Mouse (Mus musculus) intestine, embryonic 16.5 days (tissue): Measurements from ENCODE around the gene Olfr1101. TPM values are rescaled to one million over a fixed set of nuclear protein-coding genes. Genes with fewer than 3 reads are reported as not detected.

ENCODE experiments used
- ATAC-seq: fragments of 200-750 bp; cut with Nextera tagmentation; 2 replicates; pipeline ENCODE4 v1.8.0; 2017; ENCODE audit warnings: moderate TSS enrichment, moderate library complexity
- H3K27ac ChIP-seq: fragments of 300-500 bp; sonication (generic); 2 replicates; pipeline ENCODE4 v1.5.1; 2014; ENCODE audit warnings: mild to moderate bottlenecking, low read length
- H3K27me3 ChIP-seq: fragments of 300-500 bp; sonication (generic); replicated peaks from 2 replicates; pipeline ENCODE4 v1.6.1; 2014; ENCODE audit warnings: low read length, control low read depth, mixed read lengths; ENCODE audit not compliant: control insufficient read depth, insufficient read depth
- H3K36me3 ChIP-seq: fragments of 300-500 bp; sonication (generic); 2 replicates; pipeline ENCODE4 v1.6.1; 2014; ENCODE audit warnings: low read length, control low read depth; ENCODE audit not compliant: control insufficient read depth, insufficient read depth
- H3K4me1 ChIP-seq: fragments of 300-500 bp; sonication (generic); 2 replicates; pipeline ENCODE4 v1.6.1; 2014; ENCODE audit warnings: low read length, control low read depth, mixed read lengths; ENCODE audit not compliant: control insufficient read depth, insufficient read depth
- H3K4me2 ChIP-seq: fragments of 300-500 bp; sonication (generic); 2 replicates; pipeline ENCODE4 v1.6.1; 2014; ENCODE audit warnings: low read depth, low read length, control low read depth
- H3K4me3 ChIP-seq: fragments of 300-500 bp; sonication (generic); 2 replicates; pipeline ENCODE4 v1.5.1; 2014; ENCODE audit warnings: mild to moderate bottlenecking, low read length
- H3K9ac ChIP-seq: fragments of 300-500 bp; sonication (generic); 2 replicates; pipeline ENCODE4 v1.6.1; 2014; ENCODE audit warnings: low read depth, low read length
- H3K9me3 ChIP-seq: fragments of 300-500 bp; sonication (generic); 2 replicates; pipeline ENCODE4 v1.6.1; 2016; ENCODE audit warnings: low read length, control low read depth; ENCODE audit not compliant: control insufficient read depth
- WGBS: fragments of 180-500 bp; shearing (Covaris S2); extraction: QIAGEN DNeasy Blood & Tissue Kit; methylation state at CpG from one replicate; pipeline ENCODE4 v1.1.7; 2014; 5-methylcytosine and 5-hydroxymethylcytosine counted together
- polyA plus RNA-seq: library from polyadenylated mRNA; unstranded; fragments of >200 nt; fragmentation: Nextera tagmentation; extraction: Ambion mirVana; gene quantifications from 2 replicates; pipeline ENCODE4 v1.2.1, GENCODE M21; 2015

Gene Olfr1101
- polyA plus RNA-seq = not detected in 2 replicates

GRCm38 (mm10) chr2:86991121-86991520 lies at the start of gene Olfr1101:
TSS of gene Olfr1101 (minus strand) at chr2:86991221.
- Histone ChIP-seq H3K27me3 (no peaks in the 10 kb centered on the region), H3K4me3 (no peak within 1 kb of the TSS), H3K4me1 (no peaks in the 10 kb centered on the region), H3K9me3 (no peaks in the 10 kb centered on the region), H3K4me2 (no peak within 1 kb of the TSS), H3K36me3 (no peaks in the 10 kb centered on the region), H3K9ac (no peak within 1 kb of the TSS), H3K27ac (no peak within 1 kb of the TSS)
- ATAC-seq = no peak
- 80% methylated on average over 3 of the region's 3 CpGs for WGBS

GRCm38 (mm10) chr2:87036431-87036830 lies 45.4 kb upstream of the Olfr1101 start, which contains the start of gene Olfr1105:
TSS of gene Olfr1105 (minus strand) at chr2:87036531.
- H3K4me3 ChIP-seq = no peak within 1 kb of the TSS
- no peak for ATAC-seq
- no peak within 1 kb of the TSS for H3K27ac ChIP-seq
- H3K4me2 ChIP-seq = no peak within 1 kb of the TSS
- H3K27me3 ChIP-seq = no peaks in the 10 kb centered on the region
- no peaks in the 10 kb centered on the region for H3K36me3 ChIP-seq
- H3K9me3 ChIP-seq = no peaks in the 10 kb centered on the region
- H3K9ac ChIP-seq = no peak within 1 kb of the TSS
- H3K4me1 ChIP-seq = no peaks in the 10 kb centered on the region

- Histone ChIP-seq H3K9ac (no peak within 1 kb of the TSS), H3K27me3 (no peaks in the 10 kb centered on the region), H3K9me3 (no peaks in the 10 kb centered on the region), H3K27ac (no peak within 1 kb of the TSS), H3K4me1 (no peaks in the 10 kb centered on the region), H3K36me3 (no peaks in the 10 kb centered on the region), H3K4me2 (no peak within 1 kb of the TSS), H3K4me3 (no peak within 1 kb of the TSS)
- ATAC-seq = no peak
- WGBS = 51% methylated on average over 1 of the region's 1 CpGs
Observed at GRCm38 (mm10) chr2:87026980-87027379, 36.0 kb upstream of the Olfr1101 start, which contains the start of gene Olfr1104. TSS of gene Olfr1104 (minus strand) at chr2:87027080.

GRCm38 (mm10) chr2:86998098-86998497 lies 7.1 kb upstream of the Olfr1101 start, which contains the start of gene Olfr1102:
TSS of gene Olfr1102 (plus strand) at chr2:86998398.
- no peak within 1 kb of the TSS for H3K9ac ChIP-seq
- no peak within 1 kb of the TSS for H3K4me2 ChIP-seq
- no peak within 1 kb of the TSS for H3K4me3 ChIP-seq
- H3K27ac ChIP-seq = no peak within 1 kb of the TSS
- no peak for ATAC-seq
- no peaks in the 10 kb centered on the region for H3K36me3 ChIP-seq
- no peaks in the 10 kb centered on the region for H3K27me3 ChIP-seq
- no peaks in the 10 kb centered on the region for H3K9me3 ChIP-seq
- no peaks in the 10 kb centered on the region for H3K4me1 ChIP-seq

GRCm38 (mm10) chr2:86979854-86980253 lies 11.2 kb downstream of the Olfr1101 start, which contains the start of gene Olfr1100:
TSS of gene Olfr1100 (minus strand) at chr2:86979954.
- no peaks in the 10 kb centered on the region for H3K4me1 ChIP-seq
- H3K4me2 ChIP-seq = no peak within 1 kb of the TSS
- no peaks in the 10 kb centered on the region for H3K9me3 ChIP-seq
- no peaks in the 10 kb centered on the region for H3K36me3 ChIP-seq
- H3K27ac ChIP-seq = no peak within 1 kb of the TSS
- H3K27me3 ChIP-seq = no peaks in the 10 kb centered on the region
- WGBS = 75% methylated on average over 3 of the region's 3 CpGs
- H3K9ac ChIP-seq = no peak within 1 kb of the TSS
- no peak within 1 kb of the TSS for H3K4me3 ChIP-seq
- no peak for ATAC-seq

- no peak for ATAC-seq
- Histone ChIP-seq H3K9me3 (no peaks in the 10 kb centered on the region), H3K36me3 (no peaks in the 10 kb centered on the region), H3K27me3 (no peaks in the 10 kb centered on the region), H3K4me3 (no peak within 1 kb of the TSS), H3K4me1 (no peaks in the 10 kb centered on the region), H3K27ac (no peak within 1 kb of the TSS), H3K9ac (no peak within 1 kb of the TSS), H3K4me2 (no peak within 1 kb of the TSS)
- 79% methylated on average over 1 of the region's 1 CpGs for WGBS
Observed at GRCm38 (mm10) chr2:86960593-86960992, 30.4 kb downstream of the Olfr1101 start, which contains the start of gene Olfr1099. TSS of gene Olfr1099 (minus strand) at chr2:86960693.

Other genes with a start within 250 kb of the Olfr1101 start
- not detected in 2 replicates for gene Olfr1090, start 232.2 kb downstream of the Olfr1101 start, polyA plus RNA-seq
- not detected in 2 replicates for gene Olfr1093, start 208.7 kb downstream of the Olfr1101 start, polyA plus RNA-seq
- gene Olfr141, start 181.2 kb downstream of the Olfr1101 start, polyA plus RNA-seq = not detected in 2 replicates
- gene Olfr1094, start 166.6 kb downstream of the Olfr1101 start, polyA plus RNA-seq = not detected in 2 replicates
- gene Olfr1095, start 139.5 kb downstream of the Olfr1101 start, polyA plus RNA-seq = not detected in 2 replicates
- not detected in 2 replicates for gene Gm13723, start 116.4 kb downstream of the Olfr1101 start, polyA plus RNA-seq
- gene Olfr1097, start 99.0 kb downstream of the Olfr1101 start, polyA plus RNA-seq = not detected in 2 replicates
- not detected in 2 replicates for gene Olfr1098, start 66.7 kb downstream of the Olfr1101 start, polyA plus RNA-seq
- gene Olfr1099, start 30.5 kb downstream of the Olfr1101 start, polyA plus RNA-seq = not detected in 2 replicates
- not detected in 2 replicates for gene Olfr1100, start 11.3 kb downstream of the Olfr1101 start, polyA plus RNA-seq
- gene Olfr1102, start 7.2 kb upstream of the Olfr1101 start, polyA plus RNA-seq = not detected in 2 replicates
- not detected in 2 replicates for gene Olfr1104, start 35.9 kb upstream of the Olfr1101 start, polyA plus RNA-seq
- gene Olfr1105, start 45.3 kb upstream of the Olfr1101 start, polyA plus RNA-seq = not detected in 2 replicates
- not detected in 2 replicates for gene Olfr1106, start 61.1 kb upstream of the Olfr1101 start, polyA plus RNA-seq
- not detected in 2 replicates for gene Olfr1107, start 84.6 kb upstream of the Olfr1101 start, polyA plus RNA-seq
- not detected in 2 replicates for gene Olfr1109, start 104.8 kb upstream of the Olfr1101 start, polyA plus RNA-seq
- gene Olfr259, start 123.3 kb upstream of the Olfr1101 start, polyA plus RNA-seq = not detected in 2 replicates
- not detected in 2 replicates for gene Olfr1110, start 149.1 kb upstream of the Olfr1101 start, polyA plus RNA-seq
- gene Olfr1111, start 161.4 kb upstream of the Olfr1101 start, polyA plus RNA-seq = not detected in 2 replicates
- gene Olfr1112, start 196.6 kb upstream of the Olfr1101 start, polyA plus RNA-seq = not detected in 2 replicates
- not detected in 2 replicates for gene Olfr1113, start 217.7 kb upstream of the Olfr1101 start, polyA plus RNA-seq